Mouse (Mus musculus): ENCODE data around the gene Ermp1.
"Not testable (repeated sequence)": the region's sequence is repeated elsewhere in the genome, so short reads cannot be mapped to it uniquely, and the experiment has no call there.

Ermp1 gene

GRCm38 (mm10) chr19:29603548-29604353 lies 44.5 kb downstream of the Ermp1 start:
- DNase-seq (ENCODE audit: low spot score in 2 of 2): no peak

GRCm38 (mm10) chr19:29598981-29599380 lies 49.2 kb downstream of the Ermp1 start:
- DNase-seq (ENCODE audit: low spot score in 2 of 2): no peak

GRCm38 (mm10) chr19:29596985-29597384 lies 51.2 kb downstream of the Ermp1 start:
- no peak for DNase-seq (ENCODE audit: low spot score in 2 of 2)

- no peak for DNase-seq (ENCODE audit: low spot score in 2 of 2)
Measured at GRCm38 (mm10) chr19:29596276-29596675, 51.9 kb downstream of the Ermp1 start.

- not testable (repeated sequence) for DNase-seq (ENCODE audit: low spot score in 2 of 2)
Measured at GRCm38 (mm10) chr19:29593783-29594182, 54.4 kb downstream of the Ermp1 start.

- no peak for DNase-seq (ENCODE audit: low spot score in 2 of 2)
Measured at GRCm38 (mm10) chr19:29583734-29584133, 64.5 kb downstream of the Ermp1 start.

- DNase-seq (ENCODE audit: low spot score in 2 of 2): no peak
Measured at GRCm38 (mm10) chr19:29582439-29582838, 65.8 kb downstream of the Ermp1 start.

GRCm38 (mm10) chr19:29566512-29566911 lies 81.7 kb downstream of the Ermp1 start:
- no peak for DNase-seq (ENCODE audit: low spot score in 2 of 2)

GRCm38 (mm10) chr19:29563258-29563779 lies 84.9 kb downstream of the Ermp1 start:
- DNase-seq (ENCODE audit: low spot score in 2 of 2): peak in 1 of 2 experiments; percentile 51

GRCm38 (mm10) chr19:29562603-29563002 lies 85.6 kb downstream of the Ermp1 start:
- DNase-seq (ENCODE audit: low spot score in 2 of 2): no peak

- no peak for DNase-seq (ENCODE audit: low spot score in 2 of 2)
Measured at GRCm38 (mm10) chr19:29562166-29562565, 86.0 kb downstream of the Ermp1 start.
